Mouse (Mus musculus) MEL (cell line): ENCODE measurements at regions not wholly inside any gene's neighbourhood (a gene's known extent, or its start where the extent isn't known, plus 50 kb on each side); places are given as distances from the start of the nearest gene placed in this dataset.

Source experiments
- DNase-seq: peaks from one replicate; pipeline ENCODE4 v3.0.0; 2011; ENCODE audit warnings: low read depth, low spot score
- H3K27ac ChIP-seq: 2 replicates; pipeline ENCODE4 v1.5.1; 2012; ENCODE audit warnings: low read depth, mild to moderate bottlenecking, control low read depth, low read length, moderate library complexity; ENCODE audit not compliant: control insufficient read depth
- H3K27me3 ChIP-seq, 2 experiments: fragments of 150-350 bp in 1 of 2; sonication (generic) in 1 of 2; 2 replicates each; pipeline ENCODE4 v1.6.1; 2012; ENCODE audit warnings: low read length in 2 of 2, mild to moderate bottlenecking in 2 of 2, improper control_type of control experiment in 1 of 2, moderate library complexity in 1 of 2; ENCODE audit not compliant: insufficient read depth in 2 of 2, control insufficient read depth in 1 of 2
- H3K36me3 ChIP-seq, 2 experiments: 2 replicates each; pipeline ENCODE4 v1.6.1; 2012 to 2014; ENCODE audit warnings: low read length in 2 of 2, improper control_type of control experiment in 1 of 2, inconsistent platforms in 1 of 2, mild to moderate bottlenecking in 1 of 2; ENCODE audit not compliant: insufficient read depth in 2 of 2, control insufficient read depth in 1 of 2
- H3K4me1 ChIP-seq, 2 experiments: fragments of 150-350 bp in 1 of 2; sonication (generic) in 1 of 2; 2 replicates each; pipeline ENCODE4 v1.6.1; 2012; ENCODE audit warnings: low read length in 2 of 2, improper control_type of control experiment in 1 of 2, mild to moderate bottlenecking in 1 of 2; ENCODE audit not compliant: insufficient read depth in 2 of 2, control insufficient read depth in 1 of 2
- H3K4me3 ChIP-seq, 2 experiments: fragments of 150-350 bp in 1 of 2; sonication (generic) in 1 of 2; 2 replicates each; pipeline ENCODE4 v1.5.1; 2012; ENCODE audit warnings: low read depth in 2 of 2, low read length in 2 of 2, mild to moderate bottlenecking in 2 of 2, moderate library complexity in 2 of 2, control low read depth in 1 of 2, improper control_type of control experiment in 1 of 2; ENCODE audit not compliant: control insufficient read depth in 1 of 2, insufficient read depth in 1 of 2
- H3K79me2 ChIP-seq: 2 replicates; pipeline ENCODE4 v1.6.1; 2012; ENCODE audit warnings: mild to moderate bottlenecking, low read length, moderate library complexity; ENCODE audit not compliant: control insufficient read depth, poor library complexity, insufficient read depth
- H3K9ac ChIP-seq: 2 replicates; pipeline ENCODE4 v1.6.1; 2012; ENCODE audit warnings: low read depth, mild to moderate bottlenecking, control low read depth, low read length, moderate library complexity; ENCODE audit not compliant: control insufficient read depth, poor library complexity, severe bottlenecking
- H3K9me3 ChIP-seq: fragments of 150-350 bp; sonication (generic); replicated peaks from 2 replicates; pipeline ENCODE4 v1.6.1; 2012; ENCODE audit warnings: mild to moderate bottlenecking, low read length, improper control_type of control experiment, moderate library complexity; ENCODE audit not compliant: insufficient read depth
- CHD2 ChIP-seq: IDR thresholded peaks from 2 replicates; pipeline ENCODE4 v1.6.1; 2011; ENCODE audit warnings: low read length, improper control_type of control experiment
- CTCF ChIP-seq, 3 experiments: IDR thresholded peaks in 2 of 3; conservative IDR thresholded peaks in 1 of 3; 2 replicates each; pipeline ENCODE4 v1.5.1; 2011 to 2012; ENCODE audit warnings: low read length in 3 of 3, low read depth in 2 of 3, mild to moderate bottlenecking in 2 of 3, improper control_type of control experiment in 1 of 3, inconsistent platforms in 1 of 3, mixed read lengths in 1 of 3, moderate library complexity in 1 of 3; ENCODE audit not compliant: control insufficient read depth in 1 of 3, insufficient read depth in 1 of 3, poor library complexity in 1 of 3, severe bottlenecking in 1 of 3
- E2F4 ChIP-seq: IDR thresholded peaks from 2 replicates; pipeline ENCODE4 v1.6.1; 2011; ENCODE audit warnings: low read depth, low read length, improper control_type of control experiment, borderline replicate concordance
- ETS1 ChIP-seq: IDR thresholded peaks from 2 replicates; pipeline ENCODE4 v1.6.1; 2012; ENCODE audit warnings: low read depth, mild to moderate bottlenecking, inconsistent platforms, low read length, improper control_type of control experiment, moderate library complexity
- GABPA ChIP-seq: IDR thresholded peaks from 2 replicates; pipeline ENCODE4 v1.6.1; 2012; ENCODE audit warnings: low read depth, mild to moderate bottlenecking, inconsistent platforms, low read length, improper control_type of control experiment, moderate library complexity
- GATA1 ChIP-seq: IDR thresholded peaks from 2 replicates; pipeline ENCODE4 v1.6.1; 2011; ENCODE audit warnings: low read depth, low read length, improper control_type of control experiment
- HCFC1 ChIP-seq: IDR thresholded peaks from 2 replicates; pipeline ENCODE4 v1.6.1; 2012; ENCODE audit warnings: low read depth, mild to moderate bottlenecking, inconsistent platforms, low read length, improper control_type of control experiment, moderate library complexity
- MAX ChIP-seq: IDR thresholded peaks from 2 replicates; pipeline ENCODE4 v1.6.1; 2011; ENCODE audit warnings: low read length, improper control_type of control experiment
- MAZ ChIP-seq: IDR thresholded peaks from 2 replicates; pipeline ENCODE4 v1.6.1; 2012; ENCODE audit warnings: low read depth, mild to moderate bottlenecking, inconsistent platforms, low read length, improper control_type of control experiment
- MYB ChIP-seq: IDR thresholded peaks from 2 replicates; pipeline ENCODE4 v1.6.1; 2011; ENCODE audit warnings: mild to moderate bottlenecking, low read depth, low read length, improper control_type of control experiment
- MYC ChIP-seq: IDR thresholded peaks from 2 replicates; pipeline ENCODE4 v1.6.1; 2011; ENCODE audit warnings: low read depth, mild to moderate bottlenecking, low read length, improper control_type of control experiment, moderate library complexity
- NELFE ChIP-seq: IDR thresholded peaks from 2 replicates; pipeline ENCODE4 v1.6.1; 2011; ENCODE audit warnings: low read depth, low read length, improper control_type of control experiment
- NRF1 ChIP-seq: IDR thresholded peaks from 2 replicates; pipeline ENCODE4 v1.6.1; 2014; ENCODE audit warnings: low read depth, mild to moderate bottlenecking, inconsistent platforms, low read length, improper control_type of control experiment, moderate library complexity; ENCODE audit not compliant: poor library complexity, insufficient read depth, severe bottlenecking
- RCOR1 ChIP-seq: IDR thresholded peaks from 2 replicates; pipeline ENCODE4 v1.6.1; 2012; ENCODE audit warnings: low read depth, mild to moderate bottlenecking, inconsistent platforms, low read length, improper control_type of control experiment
- SMC3 ChIP-seq: IDR thresholded peaks from 2 replicates; pipeline ENCODE4 v1.6.1; 2011; ENCODE audit warnings: low read depth, low read length, improper control_type of control experiment
- TCF12 ChIP-seq: IDR thresholded peaks from 2 replicates; pipeline ENCODE4 v1.6.1; 2014; ENCODE audit warnings: low read depth, mild to moderate bottlenecking, inconsistent platforms, low read length, improper control_type of control experiment, moderate library complexity
- UBTF ChIP-seq: IDR thresholded peaks from 2 replicates; pipeline ENCODE4 v1.6.1; 2012; ENCODE audit warnings: low read depth, mild to moderate bottlenecking, inconsistent platforms, low read length, improper control_type of control experiment, moderate library complexity, borderline replicate concordance; ENCODE audit not compliant: insufficient read depth
- USF1 ChIP-seq: IDR thresholded peaks from 2 replicates; pipeline ENCODE4 v1.6.1; 2014; ENCODE audit warnings: low read depth, mild to moderate bottlenecking, inconsistent platforms, low read length, improper control_type of control experiment, moderate library complexity
- USF2 ChIP-seq, 2 experiments: IDR thresholded peaks; 2 replicates each; pipeline ENCODE4 v1.6.1; 2011 to 2012; ENCODE audit warnings: improper control_type of control experiment in 2 of 2, low read length in 2 of 2, borderline replicate concordance in 1 of 2, inconsistent platforms in 1 of 2, low read depth in 1 of 2, mild to moderate bottlenecking in 1 of 2; ENCODE audit not compliant: insufficient read depth in 1 of 2
- ZKSCAN1 ChIP-seq: IDR thresholded peaks from 2 replicates; pipeline ENCODE4 v1.6.1; 2012; ENCODE audit warnings: low read depth, mild to moderate bottlenecking, inconsistent platforms, low read length, improper control_type of control experiment, moderate library complexity
- ZMIZ1 ChIP-seq: IDR thresholded peaks from 2 replicates; pipeline ENCODE4 v1.6.1; 2012; ENCODE audit warnings: low read depth, mild to moderate bottlenecking, inconsistent platforms, low read length, improper control_type of control experiment, moderate library complexity
- ZNF384 ChIP-seq: IDR thresholded peaks from 2 replicates; pipeline ENCODE4 v1.6.1; 2012; ENCODE audit warnings: low read depth, mild to moderate bottlenecking, inconsistent platforms, low read length, improper control_type of control experiment

- Histone ChIP-seq H3K27me3 (no peaks in the 10 kb centered on the region), H3K36me3 (no peaks in the 10 kb centered on the region), H3K9me3 (no peaks in the 10 kb centered on the region), H3K27ac (no peak overlapping the region), H3K79me2 (no peaks in the 10 kb centered on the region), H3K9ac (no peak overlapping the region), H3K4me3 (no peak overlapping the region), H3K4me1 (no peaks in the 10 kb centered on the region)
- no peak for DNase-seq
- TF ChIP-seq SMC3, result no peak
- no peak for TF ChIP-seq MYC
- no peak for TF ChIP-seq MYB
- TF ChIP-seq GABPA, result no peak
- TF ChIP-seq NRF1, result no peak
- no peak for TF ChIP-seq GATA1
- TF ChIP-seq CHD2, result no peak
- no peak for TF ChIP-seq ZNF384
- TF ChIP-seq CTCF (IDR thresholded peaks at IDR 0.05 in 2 of 3, conservative IDR thresholded peaks at IDR 0.05 in 1 of 3; ENCODE audit: control insufficient read depth in 1 of 3, insufficient read depth in 1 of 3, low read depth in 2 of 3, low read length in 3 of 3, poor library complexity in 1 of 3, severe bottlenecking in 1 of 3), result no peak
- no peak for TF ChIP-seq ZMIZ1
- TF ChIP-seq RCOR1, result no peak
- no peak for TF ChIP-seq MAX
- TF ChIP-seq E2F4, result no peak
- no peak for TF ChIP-seq HCFC1
- TF ChIP-seq NELFE, result no peak
- no peak for TF ChIP-seq UBTF
- TF ChIP-seq USF1, result no peak
Measured at GRCm38 (mm10) chr12:25437556-25437955, 340.6 kb upstream of the Id2 start.

DNA sequence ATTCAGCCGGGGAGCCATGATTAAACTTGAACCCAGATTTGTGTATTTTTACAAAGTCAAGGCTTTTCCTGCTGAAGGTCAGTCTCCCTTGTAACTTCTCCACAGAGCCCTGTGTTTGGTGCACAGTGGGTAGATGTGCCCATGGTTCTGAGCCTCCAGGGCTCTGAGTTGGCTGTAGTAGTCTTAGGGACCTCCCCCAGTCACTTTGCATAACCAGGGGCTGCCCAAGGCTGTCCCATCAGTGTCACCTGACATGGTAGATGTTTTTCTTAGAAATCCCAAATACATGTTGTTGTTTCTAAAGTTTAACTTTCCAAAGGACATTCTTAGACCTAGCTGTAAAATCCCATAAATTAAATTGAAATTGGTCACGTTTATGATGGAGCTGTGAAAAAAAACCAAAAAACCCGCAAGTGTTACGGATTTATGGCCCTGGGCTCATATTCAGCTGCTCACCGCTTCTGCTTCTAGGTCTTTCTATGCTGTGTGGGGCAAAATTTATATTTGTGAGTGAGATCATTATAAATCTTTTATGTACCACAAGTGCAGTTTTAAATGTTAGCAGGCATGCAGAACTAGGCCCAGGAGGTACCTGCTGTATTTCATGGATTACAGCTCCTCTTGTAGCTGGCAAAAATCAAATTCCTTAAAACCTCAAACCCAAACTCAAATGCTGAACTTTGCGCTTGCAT is 339.4 kb upstream of the Id2 start:
- H3K9ac ChIP-seq, result no peak overlapping the region
- H3K4me1 ChIP-seq, result no peaks in the 10 kb centered on the region
- H3K4me3 ChIP-seq, result no peak overlapping the region
- no peaks in the 10 kb centered on the region for H3K9me3 ChIP-seq
- no peak for DNase-seq
- H3K27me3 ChIP-seq, result no peaks in the 10 kb centered on the region
- H3K79me2 ChIP-seq, result no peaks in the 10 kb centered on the region
- TF ChIP-seq HCFC1, result no peak
- TF ChIP-seq MAX, result no peak
- TF ChIP-seq ZKSCAN1, result no peak
- no peak for TF ChIP-seq MAZ
- no peak for TF ChIP-seq SMC3
- no peak for TF ChIP-seq MYB
- no peak for TF ChIP-seq ETS1
- TF ChIP-seq USF2 (IDR thresholded peaks at IDR 0.05; ENCODE audit: borderline replicate concordance in 1 of 2, insufficient read depth in 1 of 2, low read depth in 1 of 2, low read length in 2 of 2), result no peak
- no peak for TF ChIP-seq TCF12
- no peak for TF ChIP-seq CHD2
- TF ChIP-seq, all 39 proteins: peak for 0
- no peaks in the 10 kb centered on the region for H3K36me3 ChIP-seq
- no peak overlapping the region for H3K27ac ChIP-seq
